Mouse (Mus musculus) brain, embryonic 14.5 days (tissue): Measurements from ENCODE around the gene Kcnip1.

ENCODE experiments used
- CTCF ChIP-seq: fragments of 200-500 bp; IDR thresholded peaks from 2 replicates; pipeline ENCODE4 v1.5.1; 2012; ENCODE audit warnings: inconsistent platforms, mild to moderate bottlenecking, moderate library complexity, borderline replicate concordance; ENCODE audit not compliant: insufficient read depth, insufficient read length; ENCODE audit errors: extremely low read depth
- POLR2A ChIP-seq: fragments of 200-500 bp; IDR thresholded peaks from 2 replicates; pipeline ENCODE4 v1.6.1; 2012; ENCODE audit warnings: mild to moderate bottlenecking, inconsistent platforms, borderline replicate concordance; ENCODE audit not compliant: poor library complexity, insufficient read depth, insufficient read length, severe bottlenecking; ENCODE audit errors: extremely low read depth

DNA sequence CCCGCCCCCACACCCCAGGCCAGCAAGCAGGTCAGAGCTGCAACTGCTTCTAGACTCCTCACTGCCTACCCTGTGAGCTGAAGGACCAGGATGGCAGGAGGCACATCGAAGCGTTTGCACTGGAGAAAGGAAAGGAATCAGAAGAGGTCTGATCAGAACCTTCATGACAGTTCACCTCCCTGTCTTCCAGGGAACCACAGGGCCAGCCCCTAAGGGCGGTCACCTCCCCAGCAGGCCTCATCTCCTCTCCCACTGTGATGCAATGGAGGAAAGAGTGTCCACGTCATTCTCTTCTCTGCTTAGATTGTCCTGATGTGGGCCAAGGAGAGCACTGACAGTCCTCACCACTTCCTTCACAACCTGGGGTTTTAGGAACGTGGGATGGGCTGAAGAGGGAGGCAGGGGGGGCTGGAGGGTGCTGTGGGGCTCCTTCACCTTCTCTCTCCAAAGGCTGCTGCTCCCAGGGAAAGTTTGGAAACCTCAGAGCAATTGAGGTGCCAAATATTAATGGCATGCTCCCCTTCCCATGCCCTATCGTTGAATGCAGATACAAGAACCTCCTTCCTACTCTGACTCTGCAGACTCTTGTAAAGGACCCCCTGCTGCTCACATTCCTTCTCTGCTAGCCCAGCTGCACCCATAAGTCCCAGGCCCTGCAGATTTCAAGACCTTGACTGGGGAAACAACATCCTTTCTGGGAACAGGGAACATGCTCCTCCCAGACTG is 17.3 kb upstream of the Kcnip1 start:
- no peak for TF ChIP-seq POLR2A
- TF ChIP-seq CTCF: no peak
